Mouse (Mus musculus) lung, postnatal 0 days (tissue): ENCODE measurements around the gene Smim6.

Experiments used
- CTCF ChIP-seq: IDR thresholded peaks from 2 replicates; pipeline ENCODE4 v1.5.1; 2016; ENCODE audit warnings: antibody characterized with exemption, mild to moderate bottlenecking
- EP300 ChIP-seq: IDR thresholded peaks from 2 replicates; pipeline ENCODE4 v1.6.1; 2016; ENCODE audit warnings: antibody characterized with exemption, mild to moderate bottlenecking, control low read depth

- TF ChIP-seq EP300, result no peak
- no peak for TF ChIP-seq CTCF
These were observed 27.5 kb upstream of the Smim6 start for GRCm38 (mm10) chr11:115884361-115884760.
